Mouse (Mus musculus): ENCODE measurements around the gene Ccdc50.

- TF ChIP-seq POLR2A (IDR thresholded peaks at IDR 0.05; ENCODE audit: low read depth, low read length) (no peak), CTCF (conservative IDR thresholded peaks at IDR 0.05; ENCODE audit: insufficient read depth, insufficient read length, low read depth, low read length) (no peak)
Observed at GRCm38 (mm10) chr16:27375318-27375717, 13.4 kb upstream of the Ccdc50 start.
